Mouse (Mus musculus) MEL (cell line): Measurements from ENCODE around the gene Racgap1. TPM values are rescaled to one million over a fixed set of nuclear protein-coding genes. Genes with fewer than 3 reads are reported as not detected.

Experiments
- DNase-seq: peaks from one replicate; pipeline ENCODE4 v3.0.0; 2011; ENCODE audit warnings: low read depth, low spot score
- H3K27ac ChIP-seq: 2 replicates; pipeline ENCODE4 v1.5.1; 2012; ENCODE audit warnings: low read depth, mild to moderate bottlenecking, control low read depth, low read length, moderate library complexity; ENCODE audit not compliant: control insufficient read depth
- H3K27me3 ChIP-seq, 2 experiments: fragments of 150-350 bp in 1 of 2; sonication (generic) in 1 of 2; 2 replicates each; pipeline ENCODE4 v1.6.1; 2012; ENCODE audit warnings: low read length in 2 of 2, mild to moderate bottlenecking in 2 of 2, improper control_type of control experiment in 1 of 2, moderate library complexity in 1 of 2; ENCODE audit not compliant: insufficient read depth in 2 of 2, control insufficient read depth in 1 of 2
- H3K36me3 ChIP-seq, 2 experiments: 2 replicates each; pipeline ENCODE4 v1.6.1; 2012 to 2014; ENCODE audit warnings: low read length in 2 of 2, improper control_type of control experiment in 1 of 2, inconsistent platforms in 1 of 2, mild to moderate bottlenecking in 1 of 2; ENCODE audit not compliant: insufficient read depth in 2 of 2, control insufficient read depth in 1 of 2
- H3K4me1 ChIP-seq, 2 experiments: fragments of 150-350 bp in 1 of 2; sonication (generic) in 1 of 2; 2 replicates each; pipeline ENCODE4 v1.6.1; 2012; ENCODE audit warnings: low read length in 2 of 2, improper control_type of control experiment in 1 of 2, mild to moderate bottlenecking in 1 of 2; ENCODE audit not compliant: insufficient read depth in 2 of 2, control insufficient read depth in 1 of 2
- H3K4me3 ChIP-seq, 2 experiments: fragments of 150-350 bp in 1 of 2; sonication (generic) in 1 of 2; 2 replicates each; pipeline ENCODE4 v1.5.1; 2012; ENCODE audit warnings: low read depth in 2 of 2, low read length in 2 of 2, mild to moderate bottlenecking in 2 of 2, moderate library complexity in 2 of 2, control low read depth in 1 of 2, improper control_type of control experiment in 1 of 2; ENCODE audit not compliant: control insufficient read depth in 1 of 2, insufficient read depth in 1 of 2
- H3K79me2 ChIP-seq: 2 replicates; pipeline ENCODE4 v1.6.1; 2012; ENCODE audit warnings: mild to moderate bottlenecking, low read length, moderate library complexity; ENCODE audit not compliant: control insufficient read depth, poor library complexity, insufficient read depth
- H3K9ac ChIP-seq: 2 replicates; pipeline ENCODE4 v1.6.1; 2012; ENCODE audit warnings: low read depth, mild to moderate bottlenecking, control low read depth, low read length, moderate library complexity; ENCODE audit not compliant: control insufficient read depth, poor library complexity, severe bottlenecking
- H3K9me3 ChIP-seq: fragments of 150-350 bp; sonication (generic); replicated peaks from 2 replicates; pipeline ENCODE4 v1.6.1; 2012; ENCODE audit warnings: mild to moderate bottlenecking, low read length, improper control_type of control experiment, moderate library complexity; ENCODE audit not compliant: insufficient read depth
- CHD1 ChIP-seq: IDR thresholded peaks from 2 replicates; pipeline ENCODE4 v1.6.1; 2012; ENCODE audit warnings: low read depth, mild to moderate bottlenecking, inconsistent platforms, low read length, improper control_type of control experiment
- CTCF ChIP-seq, 3 experiments: IDR thresholded peaks in 2 of 3; conservative IDR thresholded peaks in 1 of 3; 2 replicates each; pipeline ENCODE4 v1.5.1; 2011 to 2012; ENCODE audit warnings: low read length in 3 of 3, low read depth in 2 of 3, mild to moderate bottlenecking in 2 of 3, improper control_type of control experiment in 1 of 3, inconsistent platforms in 1 of 3, mixed read lengths in 1 of 3, moderate library complexity in 1 of 3; ENCODE audit not compliant: control insufficient read depth in 1 of 3, insufficient read depth in 1 of 3, poor library complexity in 1 of 3, severe bottlenecking in 1 of 3
- E2F4 ChIP-seq: IDR thresholded peaks from 2 replicates; pipeline ENCODE4 v1.6.1; 2011; ENCODE audit warnings: low read depth, low read length, improper control_type of control experiment, borderline replicate concordance
- HCFC1 ChIP-seq: IDR thresholded peaks from 2 replicates; pipeline ENCODE4 v1.6.1; 2012; ENCODE audit warnings: low read depth, mild to moderate bottlenecking, inconsistent platforms, low read length, improper control_type of control experiment, moderate library complexity
- MAZ ChIP-seq: IDR thresholded peaks from 2 replicates; pipeline ENCODE4 v1.6.1; 2012; ENCODE audit warnings: low read depth, mild to moderate bottlenecking, inconsistent platforms, low read length, improper control_type of control experiment
- MEF2A ChIP-seq: IDR thresholded peaks from 2 replicates; pipeline ENCODE4 v1.6.1; 2014; ENCODE audit warnings: low read depth, mild to moderate bottlenecking, inconsistent platforms, low read length, improper control_type of control experiment; ENCODE audit not compliant: poor library complexity, insufficient replicate concordance, severe bottlenecking; ENCODE audit errors: extremely low read depth
- MXI1 ChIP-seq: IDR thresholded peaks from 2 replicates; pipeline ENCODE4 v1.6.1; 2011; ENCODE audit warnings: mild to moderate bottlenecking, low read depth, low read length, improper control_type of control experiment
- MYB ChIP-seq: IDR thresholded peaks from 2 replicates; pipeline ENCODE4 v1.6.1; 2011; ENCODE audit warnings: mild to moderate bottlenecking, low read depth, low read length, improper control_type of control experiment
- POLR2A ChIP-seq, 2 experiments: IDR thresholded peaks; 2 replicates each; pipeline ENCODE4 v1.6.1; 2011 to 2012; ENCODE audit warnings: low read length in 2 of 2, mild to moderate bottlenecking in 2 of 2, control low read depth in 1 of 2, improper control_type of control experiment in 1 of 2, low read depth in 1 of 2, moderate library complexity in 1 of 2; ENCODE audit not compliant: control insufficient read depth in 1 of 2, insufficient read depth in 1 of 2, poor library complexity in 1 of 2
- POLR2AphosphoS5 ChIP-seq: IDR thresholded peaks from 2 replicates; pipeline ENCODE4 v1.6.1; 2012; ENCODE audit warnings: low read depth, borderline replicate concordance, mild to moderate bottlenecking, inconsistent platforms, low read length, moderate library complexity, mixed read lengths
- RAD21 ChIP-seq: IDR thresholded peaks from 2 replicates; pipeline ENCODE4 v1.6.1; 2011; ENCODE audit warnings: mild to moderate bottlenecking, low read depth, low read length, improper control_type of control experiment
- SMC3 ChIP-seq: IDR thresholded peaks from 2 replicates; pipeline ENCODE4 v1.6.1; 2011; ENCODE audit warnings: low read depth, low read length, improper control_type of control experiment
- TAL1 ChIP-seq: IDR thresholded peaks from 2 replicates; pipeline ENCODE4 v1.6.1; 2012; ENCODE audit warnings: mild to moderate bottlenecking, inconsistent platforms, low read length, moderate library complexity, mixed read lengths
- TCF12 ChIP-seq: IDR thresholded peaks from 2 replicates; pipeline ENCODE4 v1.6.1; 2014; ENCODE audit warnings: low read depth, mild to moderate bottlenecking, inconsistent platforms, low read length, improper control_type of control experiment, moderate library complexity
- ZC3H11A ChIP-seq: IDR thresholded peaks from 2 replicates; pipeline ENCODE4 v1.6.1; 2012; ENCODE audit warnings: low read depth, mild to moderate bottlenecking, inconsistent platforms, low read length, improper control_type of control experiment
- ZMIZ1 ChIP-seq: IDR thresholded peaks from 2 replicates; pipeline ENCODE4 v1.6.1; 2012; ENCODE audit warnings: low read depth, mild to moderate bottlenecking, inconsistent platforms, low read length, improper control_type of control experiment, moderate library complexity
- polyA plus RNA-seq, 2 experiments: library from polyadenylated mRNA; stranded (reverse) in 1 of 2; unstranded in 1 of 2; fragments of >175 nt in 1 of 2; fragments of >200 nt in 1 of 2; gene quantifications; 2 replicates each; pipeline versions ENCODE4 v1.2.1 to v1.2.4; 2012; ENCODE audit warnings: low replicate concordance in 2 of 2, low read depth in 1 of 2; ENCODE audit not compliant: insufficient read length in 2 of 2, insufficient read depth in 1 of 2, missing spikeins in 1 of 2
- total RNA-seq: library from RNA; depleted of rRNA; stranded (reverse); fragments of 300-350 nt; gene quantifications from 2 replicates; pipeline ENCODE4 v1.2.3, GENCODE M21; 2012

Racgap1 gene
- total and polyA plus RNA-seq, 3 experiments: 126 to 367 (median 149) TPM

- H3K4me3 ChIP-seq: no peak overlapping the region
- no peak for TF ChIP-seq MAZ
- H3K9me3 ChIP-seq: no peaks in the 10 kb centered on the region
- H3K9ac ChIP-seq: no peak overlapping the region
- no peaks in the 10 kb centered on the region for H3K4me1 ChIP-seq
- no peaks in the 10 kb centered on the region for H3K79me2 ChIP-seq
- DNase-seq: no peak
- H3K27me3 ChIP-seq: peaks cover 2 to 6% of the 10 kb centered on the region in 2 experiments; a peak in 3 of 4 replicates
- H3K36me3 ChIP-seq: no peaks in the 10 kb centered on the region
- H3K27ac ChIP-seq: no peak overlapping the region
These were observed 64.9 kb downstream of the Racgap1 start for GRCm38 (mm10) chr15:99586525-99586924.

- Histone ChIP-seq H3K9me3 (no peaks in the 10 kb centered on the region), H3K36me3 (no peaks in the 10 kb centered on the region), H3K27me3 (peaks cover 2 to 10% of the 10 kb centered on the region in 2 experiments; a peak in 3 of 4 replicates), H3K27ac (no peak overlapping the region), H3K79me2 (no peaks in the 10 kb centered on the region), H3K4me3 (no peak overlapping the region), H3K9ac (no peak overlapping the region), H3K4me1 (no peaks in the 10 kb centered on the region)
- no peak for TF ChIP-seq HCFC1
- TF ChIP-seq POLR2A (IDR thresholded peaks at IDR 0.05; ENCODE audit: control insufficient read depth in 1 of 2, insufficient read depth in 1 of 2, low read depth in 1 of 2, low read length in 2 of 2, poor library complexity in 1 of 2): no peak
- TF ChIP-seq TCF12: no peak
- no peak for TF ChIP-seq TAL1
- TF ChIP-seq SMC3: no peak
- TF ChIP-seq MYB: no peak
- no peak for TF ChIP-seq E2F4
- TF ChIP-seq ZMIZ1: no peak
- no peak for TF ChIP-seq ZC3H11A
- TF ChIP-seq POLR2AphosphoS5: no peak
- no peak for TF ChIP-seq RAD21
- TF ChIP-seq MEF2A: no peak
- TF ChIP-seq MAZ: no peak
- TF ChIP-seq MXI1: no peak
- no peak for TF ChIP-seq CTCF (IDR thresholded peaks at IDR 0.05 in 2 of 3, conservative IDR thresholded peaks at IDR 0.05 in 1 of 3; ENCODE audit: control insufficient read depth in 1 of 3, insufficient read depth in 1 of 3, low read depth in 2 of 3, low read length in 3 of 3, poor library complexity in 1 of 3, severe bottlenecking in 1 of 3)
- no peak for TF ChIP-seq CHD1
- DNase-seq: no peak
These were observed 65.7 kb downstream of the Racgap1 start for GRCm38 (mm10) chr15:99585741-99586140.
